Mouse (Mus musculus): Measurements from ENCODE around the gene Gm815. TPM values are rescaled to one million over a fixed set of nuclear protein-coding genes. Genes with fewer than 3 reads are reported as not detected.

Gm815 gene
- polyA plus RNA-seq, 1 experiment = not detected

DNA sequence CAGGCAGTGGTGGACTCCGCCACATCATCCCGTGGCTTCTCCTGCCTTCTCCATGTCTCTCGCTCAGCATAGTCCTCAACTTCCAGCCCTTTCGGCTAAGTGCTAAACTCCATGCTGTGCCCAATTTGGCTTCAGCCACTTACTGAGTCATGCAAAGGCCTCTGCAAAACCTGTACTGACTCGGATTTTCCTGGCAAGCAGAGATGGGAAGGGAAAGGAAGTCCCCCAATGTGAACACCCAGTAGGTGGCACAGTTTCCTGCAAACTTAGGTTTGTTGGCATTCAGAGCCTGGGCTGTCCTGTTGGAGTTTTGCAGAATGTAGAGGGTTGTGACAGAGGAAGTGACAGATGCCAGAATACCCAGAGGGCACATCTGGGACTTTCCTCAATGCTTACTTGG is 7.2 kb downstream of the Gm815 start:
- 72% methylated on average over 5 of the region's 5 CpGs for WGBS
- Histone ChIP-seq H3K4me3 (ENCODE audit: insufficient read depth, low read depth, low read length) (no peak overlapping the region), H3K27ac (ENCODE audit: insufficient read depth, low read depth, low read length) (no peak overlapping the region), H3K4me1 (ENCODE audit: control insufficient read depth, insufficient read depth, low read length) (0 out of 2 replicates have a peak, but pooled peaks cover 3% of the 10 kb centered on the region)
- TF ChIP-seq POLR2A (IDR thresholded peaks at IDR 0.05; ENCODE audit: insufficient read depth, low read depth, low read length) (no peak), CTCF (IDR thresholded peaks at IDR 0.05; ENCODE audit: insufficient read depth, low read depth, low read length) (no peak)

DNA sequence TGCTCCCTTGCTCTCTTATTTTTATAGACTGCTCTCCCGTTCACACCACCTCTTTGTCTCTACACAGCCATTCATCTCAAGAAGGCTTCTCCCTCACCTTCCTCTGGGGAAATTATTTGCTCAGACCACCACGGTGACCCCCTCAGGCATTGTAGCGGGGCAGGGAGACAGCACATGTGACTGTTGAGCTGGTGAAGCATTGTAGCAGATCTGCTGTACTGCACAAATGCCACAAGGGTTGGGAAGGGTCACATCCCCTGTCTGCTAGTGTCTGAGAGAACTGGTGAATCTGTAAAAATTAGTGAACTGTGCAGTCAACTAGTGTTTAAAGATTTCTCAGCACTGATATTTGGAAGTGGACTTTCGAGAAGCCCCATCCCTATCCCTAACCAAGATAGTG is 16.5 kb downstream of the Gm815 start:
- 85% methylated on average over 4 of the region's 4 CpGs for WGBS
- no peak overlapping the region for H3K27ac ChIP-seq (ENCODE audit: insufficient read depth, low read depth, low read length)
- no peaks in the 10 kb centered on the region for H3K4me1 ChIP-seq (ENCODE audit: control insufficient read depth, insufficient read depth, low read length)
- no peak overlapping the region for H3K4me3 ChIP-seq (ENCODE audit: insufficient read depth, low read depth, low read length)
- TF ChIP-seq POLR2A (IDR thresholded peaks at IDR 0.05; ENCODE audit: insufficient read depth, low read depth, low read length) (no peak), CTCF (IDR thresholded peaks at IDR 0.05; ENCODE audit: insufficient read depth, low read depth, low read length) (no peak)

DNA sequence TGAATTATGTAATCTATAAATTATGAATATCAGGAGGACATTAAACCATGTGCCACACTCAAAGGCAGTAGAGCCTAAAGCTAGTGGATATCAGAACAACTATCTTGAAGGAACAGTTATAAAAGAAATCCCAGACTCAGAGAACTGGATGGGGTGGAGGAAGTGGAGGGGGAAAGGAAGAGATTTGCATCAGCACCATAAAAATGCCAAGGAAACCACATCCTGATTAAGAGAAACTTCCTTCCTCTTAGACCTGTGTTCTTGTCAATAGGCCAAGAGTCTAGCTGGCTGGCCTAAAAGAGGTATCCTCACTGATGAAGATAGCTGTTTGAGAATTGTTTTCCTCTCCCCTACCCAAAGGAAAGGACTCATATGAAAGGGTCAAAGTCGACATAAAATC is 28.6 kb downstream of the Gm815 start:
- 61% methylated on average over 1 of the region's 1 CpGs for WGBS
- no peak overlapping the region for H3K27ac ChIP-seq (ENCODE audit: insufficient read depth, low read depth, low read length)
- H3K4me1 ChIP-seq (ENCODE audit: control insufficient read depth, insufficient read depth, low read length) = no peaks in the 10 kb centered on the region
- no peak overlapping the region for H3K4me3 ChIP-seq (ENCODE audit: insufficient read depth, low read depth, low read length)
- no peak for TF ChIP-seq POLR2A (IDR thresholded peaks at IDR 0.05; ENCODE audit: insufficient read depth, low read depth, low read length)
- TF ChIP-seq CTCF (IDR thresholded peaks at IDR 0.05; ENCODE audit: insufficient read depth, low read depth, low read length) = no peak

DNA sequence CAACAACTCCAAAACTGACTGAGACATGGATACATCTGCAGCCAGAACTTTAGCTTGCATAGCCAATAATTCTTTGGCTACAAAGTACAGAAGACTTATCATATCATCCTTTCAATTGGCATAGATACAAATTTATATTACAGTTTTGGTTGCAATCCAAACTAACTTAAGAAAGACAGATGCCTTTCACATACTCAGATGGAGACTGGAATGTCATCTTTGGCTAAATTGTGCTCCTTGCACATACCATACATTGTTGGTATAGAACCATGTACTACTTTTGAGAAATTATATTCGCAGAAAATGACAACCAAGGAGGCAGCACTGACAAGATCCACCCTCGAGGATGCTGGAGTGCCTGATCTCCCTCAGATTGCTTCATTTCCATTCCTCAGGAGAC is 35.1 kb downstream of the Gm815 start:
- H3K4me1 ChIP-seq (ENCODE audit: control insufficient read depth, insufficient read depth, low read length) = no peaks in the 10 kb centered on the region
- 80% methylated on average over 2 of the region's 2 CpGs for WGBS
- H3K4me3 ChIP-seq (ENCODE audit: insufficient read depth, low read depth, low read length) = no peak overlapping the region
- H3K27ac ChIP-seq (ENCODE audit: insufficient read depth, low read depth, low read length) = no peak overlapping the region
- TF ChIP-seq CTCF (IDR thresholded peaks at IDR 0.05; ENCODE audit: insufficient read depth, low read depth, low read length) = no peak
- no peak for TF ChIP-seq POLR2A (IDR thresholded peaks at IDR 0.05; ENCODE audit: insufficient read depth, low read depth, low read length)

DNA sequence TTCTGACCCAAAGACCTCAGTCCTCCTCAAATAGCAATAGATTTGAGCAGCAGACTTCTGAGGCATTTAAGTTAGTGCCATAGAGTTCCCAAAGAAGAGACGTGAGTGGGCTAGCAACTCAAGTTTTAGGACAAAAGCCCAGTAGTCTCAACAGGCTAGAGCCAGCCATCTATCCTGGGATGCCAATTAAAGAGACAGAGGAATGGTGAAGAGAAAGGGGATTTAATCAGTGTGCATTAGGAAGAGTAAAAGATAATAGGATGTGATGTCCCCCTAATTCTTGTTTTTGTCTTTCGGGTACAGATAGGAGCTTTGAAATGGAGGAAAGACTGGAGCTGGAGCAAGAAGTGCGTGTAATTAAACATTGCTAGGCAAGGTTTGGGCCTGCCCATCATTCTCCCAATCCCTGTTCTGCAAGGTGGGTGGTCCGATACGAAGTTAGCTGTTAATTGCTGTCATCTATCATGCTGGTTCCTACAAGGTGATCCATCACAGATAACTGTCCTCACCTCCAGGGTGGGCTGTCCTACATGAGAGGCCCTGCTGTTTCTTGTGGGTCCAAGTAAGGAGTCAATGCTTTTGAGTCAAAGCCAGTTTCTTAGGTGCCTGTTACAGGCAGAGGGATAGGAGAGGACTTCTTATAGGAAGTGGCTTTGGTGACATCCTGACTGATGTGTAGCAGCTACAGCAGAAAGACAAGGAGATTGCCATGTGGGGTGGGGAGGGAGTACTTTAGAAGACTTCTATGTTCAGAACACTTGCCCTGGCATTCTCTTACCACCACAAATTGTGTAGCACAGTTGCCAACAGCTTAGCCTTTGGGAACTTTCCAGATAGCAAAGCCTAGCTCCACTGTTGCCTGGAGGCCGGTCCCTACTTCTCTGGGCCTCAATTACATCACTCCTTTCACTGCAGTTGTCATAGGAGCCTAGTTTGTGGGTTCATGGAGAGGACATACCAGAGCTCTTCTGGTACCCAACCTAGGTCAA is 44.9 kb downstream of the Gm815 start:
- WGBS = 77% methylated on average over 6 of the region's 6 CpGs
- TF ChIP-seq POLR2A (IDR thresholded peaks at IDR 0.05; ENCODE audit: insufficient read depth, low read depth, low read length) (no peak), CTCF (IDR thresholded peaks at IDR 0.05; ENCODE audit: insufficient read depth, low read depth, low read length) (no peak)
- Histone ChIP-seq H3K4me3 (ENCODE audit: insufficient read depth, low read depth, low read length) (no peak overlapping the region), H3K4me1 (ENCODE audit: control insufficient read depth, insufficient read depth, low read length) (no peaks in the 10 kb centered on the region), H3K27ac (ENCODE audit: insufficient read depth, low read depth, low read length) (no peak overlapping the region)

DNA sequence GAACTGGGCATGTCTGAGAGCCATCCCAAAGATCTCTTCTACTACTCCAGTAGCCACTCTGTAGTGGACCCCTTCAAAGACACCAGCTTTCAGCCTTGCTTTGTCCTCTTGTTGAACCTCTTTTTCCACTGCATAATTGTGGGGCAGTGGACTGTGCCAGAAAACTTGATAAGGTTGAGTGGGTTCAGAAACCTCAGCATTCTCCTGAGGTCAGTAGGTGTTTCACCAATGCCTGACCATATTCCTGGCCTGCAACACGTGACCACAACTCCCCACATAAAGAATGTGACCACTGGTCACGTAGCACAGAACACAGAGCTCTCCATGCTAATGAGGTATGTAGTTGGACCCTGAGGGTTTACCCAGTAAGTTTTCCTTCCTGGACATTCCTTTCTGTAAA is 48.5 kb downstream of the Gm815 start:
- Histone ChIP-seq H3K27ac (ENCODE audit: insufficient read depth, low read depth, low read length) (no peak overlapping the region), H3K4me1 (ENCODE audit: control insufficient read depth, insufficient read depth, low read length) (no peaks in the 10 kb centered on the region), H3K4me3 (ENCODE audit: insufficient read depth, low read depth, low read length) (no peak overlapping the region)
- no peak for TF ChIP-seq POLR2A (IDR thresholded peaks at IDR 0.05; ENCODE audit: insufficient read depth, low read depth, low read length)
- no peak for TF ChIP-seq CTCF (IDR thresholded peaks at IDR 0.05; ENCODE audit: insufficient read depth, low read depth, low read length)
- 93% methylated on average over 2 of the region's 2 CpGs for WGBS

All from olfactory bulb, adult 2 months (tissue).